Mouse (Mus musculus) T-helper 2 cell (primary cell): ENCODE measurements around the gene Hist1h2ba.

Experiments used
- in situ Hi-C: fragments of 300-600 bp; cut with MboI, MseI; formaldehyde crosslinking; loops from one replicate; pipeline ENCODE4 v1.15.1; 2025; ENCODE audit warnings: high pct_unique_total_duplicates

The Hist1h2ba gene

DNA sequence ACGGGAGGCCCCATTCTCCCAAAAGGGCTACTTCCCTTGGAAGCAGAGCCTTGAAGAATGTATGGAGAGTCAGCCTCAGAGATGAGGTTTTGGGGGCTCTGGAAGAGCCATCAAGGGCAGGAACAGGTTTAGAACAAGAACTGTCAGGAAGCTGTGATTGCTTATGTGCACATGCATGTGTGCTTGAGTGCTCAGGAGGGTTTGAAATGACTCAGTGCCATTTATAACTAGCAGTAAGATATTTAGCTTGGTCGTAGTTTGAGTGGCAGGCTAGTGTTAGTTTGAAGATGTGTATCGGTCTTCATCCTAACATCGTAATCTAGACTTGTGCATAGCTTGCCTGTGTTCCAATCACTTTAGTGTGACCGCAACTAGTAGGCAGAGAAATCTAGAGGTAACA lies 27.1 kb downstream of the Hist1h2ba start:
- in situ Hi-C loops = no loop called here

DNA sequence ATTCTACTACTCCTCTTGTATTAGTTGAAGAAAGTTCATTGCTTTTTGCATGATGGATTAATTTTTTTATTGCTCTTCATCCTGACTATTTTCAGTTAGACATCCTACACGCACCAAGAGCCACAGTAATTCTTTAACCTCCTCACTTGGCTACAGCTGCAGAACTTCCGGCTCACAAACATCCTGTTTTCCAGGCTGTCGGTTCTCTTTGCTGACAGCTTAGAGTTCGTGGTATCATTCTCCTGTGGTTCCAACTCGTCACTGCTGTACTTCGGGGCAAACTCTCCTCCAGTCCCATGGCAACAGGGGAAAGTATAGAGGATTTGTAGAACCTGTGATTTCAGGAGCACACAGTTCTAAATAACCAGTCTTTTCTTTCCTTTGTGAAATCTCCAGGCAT lies 35.7 kb downstream of the Hist1h2ba start:
- in situ Hi-C loops = no loop called here

DNA sequence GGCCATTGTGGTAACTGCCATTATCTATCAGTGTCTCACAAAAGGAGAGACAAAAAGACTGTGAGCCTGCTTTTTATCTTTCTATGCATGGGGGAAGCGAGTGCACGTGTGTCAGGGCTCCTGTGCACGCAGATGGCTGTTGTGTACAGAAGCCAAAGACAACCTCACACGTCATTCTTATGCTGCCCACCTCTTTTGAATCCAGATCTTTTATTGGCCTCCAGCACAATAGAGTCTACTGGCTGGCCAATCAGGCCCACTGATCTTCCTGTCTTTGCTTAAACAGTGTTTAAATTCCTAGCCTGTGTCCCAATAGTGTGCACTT lies 40.7 kb downstream of the Hist1h2ba start:
- in situ Hi-C loops = no loop called here

DNA sequence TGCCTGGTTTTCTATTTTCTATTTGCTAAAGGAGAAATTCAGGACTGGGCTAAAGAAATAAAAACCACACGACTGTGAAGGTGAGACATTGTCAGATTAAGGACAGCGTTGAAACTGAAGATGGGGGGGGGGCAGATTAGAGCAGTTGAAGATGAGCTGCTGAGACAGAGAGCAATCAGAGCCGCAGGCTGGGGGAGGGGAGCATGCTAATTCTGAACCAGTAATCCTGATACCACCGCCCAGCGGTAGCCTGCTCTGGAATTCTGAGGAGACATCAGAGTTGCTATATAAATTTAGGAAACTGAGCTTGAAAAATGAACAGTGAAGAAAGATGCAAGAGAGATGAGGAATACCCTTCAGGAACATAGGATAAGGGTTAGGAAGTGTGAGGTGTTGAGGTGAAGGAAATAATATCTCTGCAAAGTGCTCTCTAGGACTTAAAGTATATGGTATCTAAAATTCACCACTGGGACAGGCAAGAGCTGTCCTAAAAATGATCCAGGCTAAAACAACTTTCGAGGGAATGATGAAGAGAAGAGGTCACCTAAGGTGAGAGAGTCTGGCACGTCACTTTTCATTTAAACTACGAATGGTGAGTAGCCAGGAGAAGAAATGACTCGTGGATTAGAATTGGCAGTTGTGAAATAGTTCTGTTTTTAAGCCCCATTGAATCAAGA lies 41.2 kb downstream of the Hist1h2ba start:
- in situ Hi-C loops = no loop called here

GRCm38 (mm10) chr13:23889011-23889605 lies 44.8 kb downstream of the Hist1h2ba start:
- in situ Hi-C loops = loop anchor here (5.0 kb wide), 1 partner anchor 83 kb away; no protein-coding TSS in a partner anchor

DNA sequence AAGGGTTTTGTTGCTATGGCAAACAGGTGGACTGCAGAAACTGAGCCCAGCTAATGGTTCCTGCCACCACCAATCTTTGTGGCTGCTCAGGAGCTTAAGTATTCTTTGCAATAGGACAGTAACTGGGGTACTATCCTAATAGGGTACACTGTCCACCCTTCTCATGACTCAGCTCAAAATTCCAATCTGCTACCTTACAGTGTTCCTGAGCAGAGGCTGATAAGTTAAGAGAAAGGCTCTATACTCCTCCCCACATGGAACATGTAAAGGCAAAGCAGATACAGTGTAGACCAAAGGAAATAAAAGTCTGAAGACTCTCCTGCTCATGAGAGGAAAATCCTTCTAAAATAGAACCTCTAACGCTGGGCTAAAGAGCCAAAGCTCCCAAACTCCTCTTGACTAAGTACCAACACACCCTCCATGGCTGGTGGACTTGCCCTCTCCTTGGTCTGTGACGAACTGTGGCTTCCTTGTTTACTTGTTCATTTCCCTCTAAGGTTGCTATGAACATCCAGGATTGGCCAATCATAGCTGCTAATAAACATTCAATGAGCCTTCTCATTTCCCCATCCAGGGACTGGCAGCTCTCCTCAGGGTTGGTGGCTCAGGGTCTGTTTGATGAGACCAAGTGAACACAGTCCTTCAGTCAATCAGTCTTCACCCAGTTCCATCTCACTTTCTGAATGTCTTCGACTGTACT lies 46.8 kb downstream of the Hist1h2ba start:
- in situ Hi-C loops = loop anchor here (5.0 kb wide), 1 partner anchor 85 kb away; no protein-coding TSS in a partner anchor

DNA sequence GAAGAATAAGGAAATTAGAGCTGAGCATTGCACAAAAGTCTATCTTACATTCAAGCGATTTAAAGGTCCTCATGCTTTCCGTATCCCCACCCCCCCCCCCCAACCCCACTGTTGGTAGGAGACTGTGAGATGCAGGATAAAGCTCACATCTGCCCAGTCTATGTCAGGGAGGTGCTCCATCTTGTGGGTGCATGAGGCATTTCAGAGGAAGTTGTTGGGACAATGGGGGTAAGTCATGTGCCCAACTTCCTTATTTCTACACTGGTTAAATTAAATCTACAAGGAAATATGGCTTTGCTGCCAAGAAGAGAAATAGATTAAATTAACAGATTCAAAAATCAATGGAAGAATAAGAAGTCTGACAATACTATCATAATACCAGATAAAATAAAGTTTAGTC lies 48.4 kb downstream of the Hist1h2ba start:
- in situ Hi-C loops = loop anchor here (5.0 kb wide), 1 partner anchor 87 kb away; no protein-coding TSS in a partner anchor
